Mouse (Mus musculus) gastrocnemius, postnatal 14 days (tissue): ENCODE results near the gene Gm813. TPM values are rescaled to one million over a fixed set of nuclear protein-coding genes. Genes with fewer than 3 reads are reported as not detected.
"Not testable (repeated sequence)": the region's sequence is repeated elsewhere in the genome, so short reads cannot be mapped to it uniquely, and the experiment has no call there.

Source experiments
- DNase-seq: peaks from one replicate; pipeline ENCODE4 v3.0.0; 2021; ENCODE audit warnings: mixed read lengths
- intact Hi-C: fragments of 180-260 bp; cut with DNase I; formaldehyde crosslinking; loops from one replicate; pipeline ENCODE4 v1.15.1; 2025; ENCODE audit warnings: low total_unique reads
- long read RNA-seq, 2 experiments: library from polyadenylated mRNA; stranded (forward); transcript quantifications; one replicate each; pipeline ENCODE4 v2.0.0; 2021
- total RNA-seq, 2 experiments: library from RNA; stranded (reverse); gene quantifications; 2 replicates each; pipeline ENCODE4 v1.2.3; 2021

Gene Gm813
- not detected for total RNA-seq
- long read RNA-seq, experiment 1 = 0 reads
- long read RNA-seq, experiment 2 = 0 reads

GRCm38 (mm10) chr16:58616878-58617277, at the start of gene Gm813:
TSS of gene Gm813 (minus strand) at chr16:58616978.
- DNase-seq = no peak
- intact Hi-C loops = no loop called here

GRCm38 (mm10) chr16:58665137-58665536, 48.4 kb upstream of the Gm813 start:
- intact Hi-C loops = loop anchor here (10.0 kb wide), 1 partner anchor 370 kb away; no protein-coding TSS in a partner anchor
- DNase-seq = not testable (repeated sequence)

GRCm38 (mm10) chr16:58663816-58664215, 47.0 kb upstream of the Gm813 start:
- DNase-seq = no peak
- intact Hi-C loops = loop anchor here (10.0 kb wide), 1 partner anchor 369 kb away; no protein-coding TSS in a partner anchor

GRCm38 (mm10) chr16:58663021-58663420, 46.2 kb upstream of the Gm813 start:
- DNase-seq = no peak
- intact Hi-C loops = loop anchor here (10.0 kb wide), 1 partner anchor 368 kb away; no protein-coding TSS in a partner anchor

GRCm38 (mm10) chr16:58662287-58662791, 45.6 kb upstream of the Gm813 start:
- intact Hi-C loops = loop anchor here (10.0 kb wide), 1 partner anchor 368 kb away; no protein-coding TSS in a partner anchor
- no peak for DNase-seq

- no peak for DNase-seq
- intact Hi-C loops = loop anchor here (10.0 kb wide), 1 partner anchor 367 kb away; no protein-coding TSS in a partner anchor
These were observed 45.0 kb upstream of the Gm813 start for GRCm38 (mm10) chr16:58661826-58662225.

GRCm38 (mm10) chr16:58658668-58659067, 41.9 kb upstream of the Gm813 start:
- intact Hi-C loops = no loop called here
- no peak for DNase-seq

- DNase-seq = no peak
- intact Hi-C loops = no loop called here
These were observed 39.7 kb upstream of the Gm813 start for GRCm38 (mm10) chr16:58656526-58656925.

GRCm38 (mm10) chr16:58655751-58656150, 39.0 kb upstream of the Gm813 start:
- no peak for DNase-seq
- intact Hi-C loops = no loop called here

- intact Hi-C loops = no loop called here
- DNase-seq = no peak
These were observed 33.2 kb upstream of the Gm813 start for GRCm38 (mm10) chr16:58649979-58650378.

GRCm38 (mm10) chr16:58638689-58639175, 22.0 kb upstream of the Gm813 start, which contains the start of gene E330017A01Rik:
TSS of gene E330017A01Rik (minus strand) at chr16:58638739.
- DNase-seq = no peak
- intact Hi-C loops = no loop called here

- no peak for DNase-seq
- intact Hi-C loops = no loop called here
These were observed 21.2 kb upstream of the Gm813 start for GRCm38 (mm10) chr16:58638016-58638415.

- DNase-seq = no peak
These were observed 20.7 kb upstream of the Gm813 start for GRCm38 (mm10) chr16:58637448-58637847.

GRCm38 (mm10) chr16:58635866-58636265, 19.1 kb upstream of the Gm813 start:
- intact Hi-C loops = no loop called here
- no peak for DNase-seq

More at GRCm38 (mm10) chr16:58637448-58637847, 20.7 kb upstream of the Gm813 start:
- intact Hi-C loops = no loop called here

GRCm38 (mm10) chr16:58629736-58630135, 13.0 kb upstream of the Gm813 start:
- intact Hi-C loops = loop anchor here (5.0 to 10.0 kb wide), 2 partner anchors 177 to 335 kb away; no protein-coding TSS in a partner anchor
- DNase-seq = no peak

- intact Hi-C loops = loop anchor here (5.0 to 10.0 kb wide), 2 partner anchors 177 to 334 kb away; no protein-coding TSS in a partner anchor
- DNase-seq = no peak
These were observed 12.2 kb upstream of the Gm813 start for GRCm38 (mm10) chr16:58628968-58629367.

GRCm38 (mm10) chr16:58628336-58628680, 11.5 kb upstream of the Gm813 start:
- no peak for DNase-seq
- intact Hi-C loops = loop anchor here (5.0 to 10.0 kb wide), 2 partner anchors 176 to 334 kb away; no protein-coding TSS in a partner anchor

GRCm38 (mm10) chr16:58627597-58628335, 11.0 kb upstream of the Gm813 start:
- DNase-seq = no peak
- intact Hi-C loops = loop anchor here (5.0 to 10.0 kb wide), 2 partner anchors 175 to 333 kb away; no protein-coding TSS in a partner anchor

- intact Hi-C loops = loop anchor here (5.0 to 10.0 kb wide), 2 partner anchors 162 to 329 kb away; no protein-coding TSS in a partner anchor
These were observed 7.2 kb upstream of the Gm813 start for GRCm38 (mm10) chr16:58623944-58624343.

GRCm38 (mm10) chr16:58623114-58623513, 6.3 kb upstream of the Gm813 start:
- intact Hi-C loops = loop anchor here (5.0 to 10.0 kb wide), 2 partner anchors 161 to 328 kb away; no protein-coding TSS in a partner anchor
- DNase-seq = no peak

More at GRCm38 (mm10) chr16:58623944-58624343, 7.2 kb upstream of the Gm813 start:
- no peak for DNase-seq
